Mouse (Mus musculus) induced T-regulatory cell, adult 2 months (primary cell): ENCODE results near the gene Gipc1.

Experiments used
- DNase-seq: peaks from one replicate; pipeline ENCODE4 v3.0.0-alpha.2; 2012; ENCODE audit warnings: low read depth

Gipc1 gene

DNA sequence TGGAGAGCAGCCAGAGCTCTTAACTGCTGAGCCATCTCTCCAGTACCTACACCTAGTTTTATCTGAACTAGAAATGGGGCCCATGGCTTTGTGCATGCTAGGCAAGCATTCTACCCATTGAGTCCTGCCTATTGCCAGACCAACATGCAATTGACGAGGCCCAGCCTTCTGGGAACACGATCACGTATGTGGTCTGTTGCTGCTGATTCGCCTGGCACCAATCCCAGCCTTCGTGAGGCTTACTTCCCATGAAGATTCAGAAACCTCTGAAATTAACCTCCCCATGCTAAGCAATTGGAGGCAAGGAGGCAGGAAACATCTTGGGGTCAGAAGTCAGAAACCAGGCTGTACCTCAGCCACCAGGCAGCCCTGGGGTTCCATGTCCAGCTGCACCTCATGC is 28.1 kb downstream of the Gipc1 start:
- no peak for DNase-seq

GRCm38 (mm10) chr8:83681099-83681498 is 28.6 kb downstream of the Gipc1 start:
- DNase-seq: no peak

DNA sequence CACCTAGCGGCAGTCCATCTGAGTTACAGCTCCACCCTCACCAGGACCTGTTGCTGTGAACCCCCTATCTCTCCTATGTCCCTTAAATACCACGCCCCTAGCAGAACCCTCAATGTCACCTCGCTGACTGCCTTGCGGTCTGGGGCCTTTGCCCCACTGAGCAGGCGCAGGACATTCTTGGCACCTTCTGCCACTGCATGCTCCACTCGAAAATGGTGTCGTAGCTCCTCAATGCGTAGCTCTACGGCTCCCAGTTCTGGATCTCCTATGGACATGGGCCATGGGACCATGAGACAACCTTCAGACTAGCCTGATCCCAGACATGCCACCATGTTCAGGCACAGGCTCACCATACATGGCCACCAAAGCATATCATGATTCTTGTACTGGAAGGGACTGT is 32.0 kb downstream of the Gipc1 start:
- no peak for DNase-seq

- DNase-seq: no peak
Observed at GRCm38 (mm10) chr8:83689264-83689663, 36.8 kb downstream of the Gipc1 start.

- DNase-seq: peak; percentile 42
Observed at GRCm38 (mm10) chr8:83693609-83694236, 41.2 kb downstream of the Gipc1 start.

- DNase-seq: peak; percentile 29
Observed at GRCm38 (mm10) chr8:83694369-83695160, 42.1 kb downstream of the Gipc1 start.

DNA sequence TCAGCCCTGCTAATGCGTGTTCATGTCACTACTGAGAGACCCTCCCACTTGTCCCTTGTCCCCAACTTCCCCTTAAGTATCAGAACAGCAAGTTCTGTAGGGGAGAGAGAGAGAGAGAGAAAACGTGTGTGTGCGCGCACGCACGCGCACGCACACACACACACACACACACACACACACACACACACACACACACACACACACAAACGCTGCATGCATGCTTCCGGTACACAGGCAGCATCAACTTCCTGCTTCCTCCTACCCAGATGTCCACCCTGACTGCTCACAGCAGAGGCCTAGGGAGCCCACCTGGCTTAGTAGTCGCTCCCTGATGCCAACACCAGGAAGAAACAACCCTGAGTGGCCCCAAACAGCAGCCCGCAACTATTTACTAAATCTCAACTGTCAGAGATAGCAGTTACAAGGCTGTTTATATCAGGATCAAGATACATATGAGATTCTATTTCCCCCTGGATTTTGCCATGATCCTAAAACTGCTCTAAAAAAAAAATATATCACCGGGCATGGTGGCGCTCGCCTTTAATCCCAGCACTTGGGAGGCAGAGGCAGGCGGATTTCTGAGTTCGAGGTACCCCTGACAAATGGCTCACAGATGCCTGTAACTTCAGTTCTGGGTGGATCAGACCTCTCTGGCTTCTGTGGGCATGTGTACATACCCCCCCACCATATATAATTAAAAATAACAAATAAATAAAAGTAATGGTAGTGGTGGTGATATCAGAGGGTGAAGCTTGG is 43.1 kb downstream of the Gipc1 start:
- peak; percentile 66 for DNase-seq

DNA sequence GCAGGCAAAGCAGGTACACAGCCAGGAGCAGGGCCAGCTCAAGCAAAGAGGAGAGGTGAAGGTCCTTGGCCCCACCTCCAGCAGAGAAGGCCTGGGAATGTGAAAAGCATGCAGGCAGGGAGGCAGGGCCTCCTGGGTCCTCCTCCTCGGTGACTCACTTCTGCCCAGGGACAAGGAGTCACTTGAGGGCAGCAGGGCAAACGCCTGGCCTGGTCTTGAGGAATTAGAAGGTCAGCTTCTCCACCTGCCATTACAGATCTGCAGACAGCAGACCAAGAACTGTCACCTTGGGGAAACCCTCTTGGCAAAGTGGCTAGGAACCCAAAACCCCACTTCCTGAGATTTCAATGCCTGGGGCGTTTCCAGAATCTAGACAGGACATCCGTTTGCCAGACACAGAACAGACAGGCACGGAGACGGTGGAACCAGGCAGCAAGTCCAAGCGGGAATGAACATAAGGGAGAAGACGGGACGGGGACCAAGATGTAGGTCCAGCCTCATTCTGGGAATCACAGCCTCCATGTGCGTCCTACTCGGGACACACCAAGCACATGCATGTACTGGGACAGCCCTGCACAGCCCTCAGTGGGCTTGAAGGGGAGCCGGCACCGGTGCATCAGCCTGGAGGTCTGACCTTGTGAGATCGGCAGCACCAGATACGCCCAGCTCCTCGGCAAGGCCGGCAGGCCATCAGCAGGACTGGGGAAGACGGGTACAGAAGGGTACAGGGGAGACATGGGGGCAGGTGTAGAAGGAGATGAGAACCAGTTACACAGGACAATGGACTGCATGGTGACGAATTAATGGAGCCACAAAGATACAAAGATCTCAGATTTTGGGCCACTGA is 45.1 kb downstream of the Gipc1 start:
- DNase-seq: peak; percentile 54

DNA sequence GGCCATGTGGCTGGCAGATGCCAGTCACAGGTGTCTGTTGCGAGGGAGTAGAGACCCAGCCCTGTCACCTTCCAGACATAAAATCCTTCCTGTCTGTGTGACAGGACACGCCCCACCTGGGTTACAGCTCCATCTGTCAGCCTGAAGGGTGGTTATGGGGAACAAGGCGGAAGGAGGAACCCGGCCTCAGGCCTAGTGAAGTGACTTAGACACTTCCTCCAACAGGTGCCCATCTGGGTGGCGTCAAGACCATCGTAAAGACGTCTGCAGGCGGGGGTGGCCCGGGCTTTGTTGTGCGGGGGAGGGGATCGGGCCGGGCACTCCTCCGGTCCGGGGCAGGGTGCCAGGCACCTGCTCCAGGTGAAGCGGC is 45.8 kb downstream of the Gipc1 start:
- peak; percentile 89 for DNase-seq

- DNase-seq: peak; percentile 79
Observed at GRCm38 (mm10) chr8:83698661-83699453, 46.4 kb downstream of the Gipc1 start, which contains the start of gene Pkn1. Gene Pkn1, minus strand, starts transcription at chr8:83699179.

DNA sequence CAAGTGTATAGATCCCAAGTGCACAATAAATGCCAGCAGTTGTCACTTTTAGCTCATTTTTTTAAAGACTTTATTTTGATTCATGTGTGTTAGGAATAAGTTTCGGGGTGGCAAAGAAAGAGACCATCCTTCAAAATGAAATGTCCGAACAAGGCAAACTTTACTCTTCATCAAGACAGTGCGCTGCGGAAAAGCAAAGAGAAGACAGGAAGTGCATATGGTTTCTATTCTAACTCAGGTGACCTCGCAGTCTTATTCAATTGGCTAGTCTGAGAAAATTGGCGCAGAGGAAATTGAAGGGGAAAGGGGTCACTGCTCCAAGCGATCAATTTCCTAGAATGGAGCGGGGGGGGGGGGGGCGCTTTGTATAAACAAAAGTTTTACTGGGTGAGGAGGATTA is 47.1 kb downstream of the Gipc1 start:
- DNase-seq: peak; percentile 85

GRCm38 (mm10) chr8:83700423-83701085 is 48.1 kb downstream of the Gipc1 start:
- DNase-seq: no peak

GRCm38 (mm10) chr8:83703426-83703825 is 50.9 kb downstream of the Gipc1 start:
- DNase-seq: no peak

DNA sequence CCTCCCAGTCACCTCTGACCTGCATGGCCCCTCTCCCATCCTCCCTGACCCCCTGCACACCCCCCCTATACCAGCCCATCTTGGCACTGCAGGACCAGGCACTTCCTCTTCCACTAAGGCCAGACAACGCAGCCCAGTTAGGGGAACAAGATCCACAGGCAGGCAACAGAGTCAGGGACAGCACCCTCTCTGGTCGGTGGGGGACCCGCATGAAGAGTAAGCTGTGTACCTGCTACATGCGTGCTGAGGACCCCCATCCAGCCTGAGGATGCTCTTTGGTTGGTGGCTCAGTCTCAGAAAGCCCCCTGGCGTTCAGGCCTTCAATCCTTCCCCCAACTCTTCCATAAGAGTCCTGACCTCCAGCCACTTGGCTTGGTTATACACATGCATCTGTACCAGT is 53.9 kb downstream of the Gipc1 start:
- no peak for DNase-seq

GRCm38 (mm10) chr8:83707554-83707953 is 55.1 kb downstream of the Gipc1 start:
- no peak for DNase-seq
